Mouse (Mus musculus) T-cell, adult 66 days (primary cell): ENCODE measurements around the gene 1500015O10Rik. TPM values are rescaled to one million over a fixed set of nuclear protein-coding genes. Genes with fewer than 3 reads are reported as not detected.

Experiments
- total RNA-seq, 2 experiments: library from RNA; stranded (reverse); gene quantifications; 3 replicates in 1 of 2; 4 replicates in 1 of 2; pipeline ENCODE4 v1.2.4; 2023

The 1500015O10Rik gene
- not detected for total RNA-seq

GRCm38 (mm10) chr1:43730491-43730924 lies at the start of gene 1500015O10Rik:
Gene 1500015O10Rik, plus strand, starts transcription at chr1:43730602.

Other genes starting within 250 kb of the 1500015O10Rik start
- 10 to 100 TPM; 12.6 to 21.6 TPM for gene Uxs1, start 97.2 kb downstream of the 1500015O10Rik start, total RNA-seq
- 100 to 1,000 TPM; 110 TPM for gene Tpp2, start 203.0 kb downstream of the 1500015O10Rik start, total RNA-seq